Mouse (Mus musculus) heart, embryonic 11.5 days (tissue): ENCODE data around the gene Disp2. TPM values are rescaled to one million over a fixed set of nuclear protein-coding genes. Genes with fewer than 3 reads are reported as not detected.

Experiments used
- ATAC-seq: fragments of 200-750 bp; cut with Nextera tagmentation; replicated peaks from 2 replicates; pipeline ENCODE4 v1.8.0; 2017; ENCODE audit warnings: moderate library complexity; ENCODE audit not compliant: insufficient number of reproducible peaks, low FRiP score, low TSS enrichment
- H3K27ac ChIP-seq: fragments of 300-500 bp; sonication (generic); 2 replicates; pipeline ENCODE4 v1.5.1; 2014; ENCODE audit warnings: mild to moderate bottlenecking, low read depth, low read length
- H3K27me3 ChIP-seq: fragments of 300-500 bp; sonication (generic); 2 replicates; pipeline ENCODE4 v1.6.1; 2014; ENCODE audit warnings: mild to moderate bottlenecking, low read length, mixed read lengths; ENCODE audit not compliant: control insufficient read depth, insufficient read depth
- H3K36me3 ChIP-seq: fragments of 300-500 bp; sonication (generic); 2 replicates; pipeline ENCODE4 v1.6.1; 2014; ENCODE audit warnings: mild to moderate bottlenecking, low read length, moderate library complexity, mixed read lengths; ENCODE audit not compliant: control insufficient read depth, insufficient read depth
- H3K4me1 ChIP-seq: fragments of 300-500 bp; sonication (generic); 2 replicates; pipeline ENCODE4 v1.6.1; 2014; ENCODE audit warnings: low read length; ENCODE audit not compliant: control insufficient read depth, insufficient read depth
- H3K4me2 ChIP-seq: fragments of 300-500 bp; sonication (generic); 2 replicates; pipeline ENCODE4 v1.6.1; 2014; ENCODE audit warnings: mild to moderate bottlenecking, moderate library complexity
- H3K4me3 ChIP-seq: fragments of 300-500 bp; sonication (generic); 2 replicates; pipeline ENCODE4 v1.5.1; 2014; ENCODE audit warnings: low read depth, low read length
- H3K9ac ChIP-seq: fragments of 300-500 bp; sonication (generic); 2 replicates; pipeline ENCODE4 v1.6.1; 2014; ENCODE audit warnings: mild to moderate bottlenecking, low read depth, low read length, moderate library complexity
- H3K9me3 ChIP-seq: fragments of 300-500 bp; sonication (generic); replicated peaks from 2 replicates; pipeline ENCODE4 v1.6.1; 2016; ENCODE audit warnings: low read length; ENCODE audit not compliant: control insufficient read depth
- WGBS: fragments of 180-500 bp; shearing (Covaris S2); extraction: QIAGEN DNeasy Blood & Tissue Kit; methylation state at CpG from one replicate; pipeline ENCODE4 v1.1.7; 2014; ENCODE audit not compliant: insufficient replicate concordance; 5-methylcytosine and 5-hydroxymethylcytosine counted together
- polyA plus RNA-seq: library from polyadenylated mRNA; unstranded; fragments of >200 nt; fragmentation: Nextera tagmentation; extraction: Ambion mirVana; gene quantifications from 2 replicates; pipeline ENCODE4 v1.2.1, GENCODE M21; 2014

The Disp2 gene
- polyA plus RNA-seq, 1 experiment from 2014 or later, result 0.21 TPM

GRCm38 (mm10) chr2:118752792-118753108, 26.8 kb upstream of the Disp2 start:
- no peak overlapping the region; the same call in 1 of the 2 replicates for H3K4me2 ChIP-seq
- H3K27me3 ChIP-seq, result no peaks in the 10 kb centered on the region
- no peaks in the 10 kb centered on the region for H3K9me3 ChIP-seq
- no peak overlapping the region for H3K4me3 ChIP-seq
- H3K4me1 ChIP-seq, result peaks cover 45% of the 10 kb centered on the region
- peak overlapping the region; percentile 18; the same call in 1 of the 2 replicates for H3K9ac ChIP-seq
- ATAC-seq, result peak; percentile 64; the same call in 1 of the 2 replicates
- H3K36me3 ChIP-seq, result no peaks in the 10 kb centered on the region
- WGBS, result 51% methylated on average over 4 of the region's 4 CpGs
- peak overlapping the region; percentile 82 for H3K27ac ChIP-seq

- Histone ChIP-seq H3K4me2 (no peak overlapping the region), H3K9ac (no peak overlapping the region), H3K9me3 (no peaks in the 10 kb centered on the region), H3K36me3 (no peaks in the 10 kb centered on the region), H3K27me3 (peaks cover 8% of the 10 kb centered on the region), H3K27ac (no peak overlapping the region), H3K4me3 (no peak overlapping the region), H3K4me1 (peaks cover 36% of the 10 kb centered on the region)
- ATAC-seq, result no peak
- WGBS, result 79% methylated on average over 5 of the region's 5 CpGs
Observed at GRCm38 (mm10) chr2:118754143-118754542, 25.4 kb upstream of the Disp2 start.

GRCm38 (mm10) chr2:118755407-118755806, 24.1 kb upstream of the Disp2 start:
- WGBS, result 77% methylated on average over 6 of the region's 6 CpGs
- H3K27ac ChIP-seq, result no peak overlapping the region
- no peaks in the 10 kb centered on the region for H3K36me3 ChIP-seq
- H3K27me3 ChIP-seq, result peaks cover 13% of the 10 kb centered on the region
- no peak overlapping the region for H3K4me2 ChIP-seq
- H3K4me3 ChIP-seq, result no peak overlapping the region
- no peaks in the 10 kb centered on the region for H3K9me3 ChIP-seq
- no peak for ATAC-seq
- no peak overlapping the region for H3K9ac ChIP-seq
- H3K4me1 ChIP-seq, result peaks cover 27% of the 10 kb centered on the region

GRCm38 (mm10) chr2:118756103-118756502, 23.4 kb upstream of the Disp2 start:
- Histone ChIP-seq H3K4me3 (no peak overlapping the region), H3K9ac (no peak overlapping the region), H3K36me3 (no peaks in the 10 kb centered on the region), H3K27me3 (peaks cover 16% of the 10 kb centered on the region), H3K4me1 (peaks cover 22% of the 10 kb centered on the region), H3K27ac (no peak overlapping the region), H3K9me3 (no peaks in the 10 kb centered on the region), H3K4me2 (no peak overlapping the region)
- no peak for ATAC-seq
- 66% methylated on average over 4 of the region's 4 CpGs for WGBS

GRCm38 (mm10) chr2:118759828-118760227, 19.7 kb upstream of the Disp2 start:
- Histone ChIP-seq H3K9ac (no peak overlapping the region), H3K4me2 (peak overlapping the region; percentile 25), H3K27me3 (peaks cover 16% of the 10 kb centered on the region), H3K4me1 (peaks cover 32% of the 10 kb centered on the region), H3K27ac (no peak overlapping the region), H3K4me3 (no peak overlapping the region), H3K9me3 (no peaks in the 10 kb centered on the region), H3K36me3 (no peaks in the 10 kb centered on the region)
- no peak for ATAC-seq
- WGBS, result 12% methylated on average over 8 of the region's 8 CpGs

DNA sequence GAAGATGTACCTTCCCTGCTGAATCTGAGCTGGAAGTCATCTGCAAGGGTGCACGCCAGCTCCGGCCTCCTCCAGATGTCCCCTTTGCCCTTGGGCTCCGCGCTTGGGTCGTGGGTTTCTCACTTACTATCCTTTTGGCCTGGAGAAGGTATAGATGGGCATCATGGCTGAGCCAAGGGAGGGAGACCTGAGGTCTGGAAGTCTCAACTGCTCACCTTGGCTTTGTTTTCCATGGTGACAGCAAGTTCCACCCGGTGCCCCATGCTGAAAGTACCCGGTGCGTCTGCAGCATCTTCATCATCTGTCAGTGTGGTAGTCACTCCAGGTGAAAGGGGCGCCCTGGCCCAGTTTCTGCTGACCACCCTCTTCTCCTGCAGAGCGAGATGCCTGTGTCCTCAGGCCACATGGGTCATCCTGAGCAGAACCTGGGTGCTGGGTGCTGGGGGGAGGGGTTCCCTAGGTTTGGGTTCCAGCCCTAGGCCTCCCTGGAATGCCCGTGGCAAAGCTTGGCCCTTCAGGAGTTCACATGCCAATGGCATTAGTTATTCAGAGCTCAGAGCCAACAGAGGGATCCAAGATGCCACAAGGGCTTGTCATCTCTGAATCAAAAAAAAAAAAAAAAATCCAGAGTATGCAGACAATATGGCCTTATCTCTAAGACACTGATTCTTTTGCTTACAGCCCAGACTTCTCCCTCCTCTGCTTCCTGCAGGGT, 19.1 kb upstream of the Disp2 start:
- peaks cover 32% of the 10 kb centered on the region for H3K4me1 ChIP-seq
- no peak overlapping the region for H3K9ac ChIP-seq
- no peak overlapping the region for H3K27ac ChIP-seq
- ATAC-seq, result no peak
- WGBS, result 79% methylated on average over 11 of the region's 11 CpGs
- H3K4me3 ChIP-seq, result no peak overlapping the region
- H3K36me3 ChIP-seq, result no peaks in the 10 kb centered on the region
- no peak overlapping the region for H3K4me2 ChIP-seq
- no peaks in the 10 kb centered on the region for H3K9me3 ChIP-seq
- peaks cover 16% of the 10 kb centered on the region for H3K27me3 ChIP-seq

DNA sequence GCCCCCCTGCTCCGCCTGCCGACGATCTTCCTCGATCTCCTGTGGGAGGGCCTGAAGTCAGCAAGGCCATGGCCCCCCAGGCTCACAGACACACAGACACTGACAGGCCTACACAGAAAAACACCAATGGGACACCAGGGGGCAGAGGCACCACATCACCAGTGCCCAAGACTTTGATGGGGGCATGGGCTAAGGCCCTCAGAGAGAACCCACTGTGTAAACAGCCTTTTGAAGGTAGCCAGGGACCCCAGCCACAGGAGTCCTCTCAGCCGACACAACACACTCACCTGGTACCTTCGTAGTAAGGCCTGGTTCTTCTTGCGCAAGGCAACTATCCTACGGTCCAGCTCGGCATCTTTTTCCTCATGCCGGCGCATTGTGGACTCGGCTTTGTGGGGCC, 18.2 kb upstream of the Disp2 start:
- 81% methylated on average over 12 of the region's 12 CpGs for WGBS
- ATAC-seq, result no peak
- Histone ChIP-seq H3K4me1 (peaks cover 32% of the 10 kb centered on the region), H3K9ac (peak overlapping the region; percentile 70), H3K4me2 (peak overlapping the region; percentile 72), H3K27ac (peak overlapping the region; percentile 94), H3K9me3 (no peaks in the 10 kb centered on the region), H3K4me3 (no peak overlapping the region), H3K36me3 (no peaks in the 10 kb centered on the region), H3K27me3 (peaks cover 16% of the 10 kb centered on the region)

DNA sequence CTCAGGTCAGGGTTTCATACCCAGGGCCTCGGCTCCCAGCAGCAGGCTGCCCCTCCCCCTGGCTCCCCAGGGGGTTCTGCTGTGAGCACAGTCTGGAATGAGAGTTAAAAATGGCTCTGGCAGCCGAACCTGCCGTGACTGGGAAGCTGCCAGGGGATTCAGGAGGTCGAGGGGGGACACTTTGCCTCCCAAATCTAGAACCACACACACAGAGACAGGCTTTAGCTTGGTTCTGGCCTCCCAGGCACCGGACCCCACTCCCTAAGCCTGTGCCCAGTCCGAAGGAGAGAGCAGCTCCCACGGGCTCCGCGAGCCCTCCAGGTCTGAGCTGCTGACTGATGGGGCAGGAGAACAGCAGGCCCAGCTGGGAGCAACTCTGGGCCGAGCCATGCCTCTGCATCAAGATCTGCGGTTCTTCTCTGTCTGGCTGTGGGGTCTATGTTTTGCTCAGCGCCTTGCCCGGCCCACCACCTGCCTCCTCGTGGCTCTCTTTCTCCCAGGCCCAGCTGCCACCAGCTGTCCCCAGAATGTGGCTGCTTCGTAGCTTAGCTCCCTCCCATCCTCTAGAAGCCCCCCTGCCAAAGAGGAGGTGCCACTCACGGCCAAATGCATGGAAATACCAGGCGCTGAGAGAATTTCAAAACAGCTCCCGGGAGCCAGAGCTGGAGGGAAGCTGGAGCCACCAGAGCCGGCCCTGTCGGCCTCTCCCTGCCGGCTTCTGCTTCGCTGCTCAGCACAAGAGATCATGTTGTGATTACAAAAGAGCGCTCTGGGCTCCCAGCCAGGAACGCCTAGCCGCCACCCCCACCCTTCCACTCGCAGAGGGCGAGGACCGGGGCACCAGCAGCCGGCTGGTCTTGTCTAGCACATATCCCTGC, 17.4 kb upstream of the Disp2 start, which contains the start of gene Ccdc9b:
Gene Ccdc9b, minus strand, starts transcription at position 756 of the 878 bp plus-strand sequence.
- H3K27ac ChIP-seq, result peak within 1 kb of the TSS; percentile 94
- peak within 1 kb of the TSS; percentile 34 for H3K4me3 ChIP-seq
- peak within 1 kb of the TSS; percentile 72 for H3K4me2 ChIP-seq
- H3K4me1 ChIP-seq, result peaks cover 32% of the 10 kb centered on the region
- peak within 1 kb of the TSS; percentile 70 for H3K9ac ChIP-seq
- no peaks in the 10 kb centered on the region for H3K36me3 ChIP-seq
- H3K27me3 ChIP-seq, result peaks cover 16% of the 10 kb centered on the region
- H3K9me3 ChIP-seq, result no peaks in the 10 kb centered on the region
- WGBS, result 6% methylated on average over 29 of the region's 29 CpGs
- ATAC-seq, result peak; percentile 73
